Mouse (Mus musculus) liver, postnatal 0 days (tissue): ENCODE data around the gene B3galt6.

Source experiments
- CTCF ChIP-seq: sonication (generic); IDR thresholded peaks from 2 replicates; pipeline ENCODE4 v1.5.1; 2016; ENCODE audit warnings: antibody characterized with exemption, low read depth
- EP300 ChIP-seq: IDR thresholded peaks from 2 replicates; pipeline ENCODE4 v1.6.1; 2016; ENCODE audit warnings: antibody characterized with exemption, low read depth, mild to moderate bottlenecking

- TF ChIP-seq CTCF (no peak), EP300 (no peak)
Measured at GRCm38 (mm10) chr4:156024184-156024583, 31.7 kb upstream of the B3galt6 start.
